Mouse (Mus musculus): Measurements from ENCODE around the gene Sdf2l1. TPM values are rescaled to one million over a fixed set of nuclear protein-coding genes. Genes with fewer than 3 reads are reported as not detected.

Sdf2l1 gene
- 34.7 TPM for polyA plus RNA-seq (2017; shearing (Covaris generic))

DNA sequence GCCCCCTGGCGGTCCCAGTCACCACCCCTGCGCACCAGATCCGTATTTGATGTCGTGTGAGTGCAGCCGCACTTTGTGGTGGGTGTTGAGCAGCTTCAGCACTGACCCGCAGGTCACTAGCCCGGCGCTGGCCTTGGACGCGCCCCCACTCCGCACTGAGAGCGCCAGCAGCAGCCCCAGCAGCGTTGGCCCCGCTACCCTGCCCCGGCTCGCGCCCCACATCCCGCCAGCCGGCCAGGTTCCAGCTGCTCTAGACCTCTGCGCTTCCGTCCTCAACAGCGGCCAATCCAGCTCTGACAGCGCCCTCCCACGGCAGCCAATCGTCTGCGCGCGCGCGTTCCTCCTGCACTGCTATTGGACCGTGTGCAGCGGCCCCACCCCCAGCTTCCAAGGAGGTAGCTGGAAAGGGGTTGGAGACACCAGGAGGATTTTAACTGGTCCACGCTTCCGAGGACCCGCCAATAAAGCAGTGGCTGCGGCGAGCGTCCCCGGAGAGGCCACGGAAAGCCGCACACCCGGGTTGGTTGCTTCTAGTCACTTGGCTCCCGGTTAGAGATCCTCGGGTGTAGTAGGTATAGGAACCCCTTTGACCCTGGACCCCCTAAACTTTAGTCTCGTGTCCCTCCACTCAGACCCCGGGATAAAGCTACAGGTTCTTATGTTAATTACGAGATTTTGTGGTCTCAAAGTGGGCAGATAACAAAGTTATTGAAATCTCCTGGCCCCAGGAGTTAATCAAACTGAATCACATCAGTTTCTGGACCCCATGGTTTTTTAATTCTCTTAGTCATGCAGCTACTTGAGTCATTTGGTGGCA is at the start of gene Sdf2l1:
TSS of gene Sdf2l1 (minus strand) at position 295 of the 817 bp plus-strand sequence.

DNA sequence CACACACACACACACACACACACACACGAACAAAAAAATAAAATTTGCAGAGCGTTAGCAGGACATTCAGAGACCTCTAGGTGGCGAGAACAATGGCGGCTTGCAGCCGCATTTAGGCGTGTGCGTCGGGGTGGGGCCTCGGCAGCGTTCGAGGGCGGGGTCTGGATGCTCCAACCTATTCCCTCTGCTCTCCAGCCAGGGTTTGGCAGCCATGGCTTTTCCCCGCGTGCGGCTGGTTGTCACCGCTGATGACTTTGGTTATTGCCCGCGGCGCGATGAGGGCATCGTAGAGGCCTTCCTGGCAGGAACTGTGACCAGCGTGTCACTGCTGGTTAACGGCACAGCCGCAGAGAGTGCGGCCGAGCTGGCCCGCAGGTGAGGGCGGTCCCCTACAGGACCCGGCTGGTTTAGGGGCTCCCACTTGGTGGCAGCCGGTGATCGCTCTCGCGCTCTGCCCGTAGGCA is 14.6 kb upstream of the Sdf2l1 start, which contains the start of gene Ccdc116:
TSS of gene Ccdc116 (minus strand) at position 458 of the 464 bp plus-strand sequence.

DNA sequence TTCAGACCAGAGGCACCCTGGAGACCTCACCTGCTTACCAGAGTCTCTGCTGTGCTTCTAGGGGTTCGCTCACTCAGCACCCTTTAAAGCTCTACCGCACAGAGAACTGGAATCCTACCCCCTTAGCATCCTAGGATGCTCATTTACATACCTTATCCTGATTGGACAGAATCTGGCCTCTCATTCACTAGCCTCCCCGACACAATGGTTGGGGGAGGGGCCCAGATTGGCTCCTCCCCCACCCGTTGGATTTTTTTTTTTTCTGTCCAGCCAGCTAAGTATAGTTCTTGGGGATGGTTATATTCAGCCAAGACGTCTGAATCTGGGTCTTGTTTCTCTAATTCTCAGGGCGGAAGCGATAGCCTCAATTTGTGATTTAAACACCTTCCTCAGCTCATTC is 12.2 kb upstream of the Sdf2l1 start, which contains the start of gene Ydjc:
TSS of gene Ydjc (plus strand) at position 283 of the 400 bp plus-strand sequence.

DNA sequence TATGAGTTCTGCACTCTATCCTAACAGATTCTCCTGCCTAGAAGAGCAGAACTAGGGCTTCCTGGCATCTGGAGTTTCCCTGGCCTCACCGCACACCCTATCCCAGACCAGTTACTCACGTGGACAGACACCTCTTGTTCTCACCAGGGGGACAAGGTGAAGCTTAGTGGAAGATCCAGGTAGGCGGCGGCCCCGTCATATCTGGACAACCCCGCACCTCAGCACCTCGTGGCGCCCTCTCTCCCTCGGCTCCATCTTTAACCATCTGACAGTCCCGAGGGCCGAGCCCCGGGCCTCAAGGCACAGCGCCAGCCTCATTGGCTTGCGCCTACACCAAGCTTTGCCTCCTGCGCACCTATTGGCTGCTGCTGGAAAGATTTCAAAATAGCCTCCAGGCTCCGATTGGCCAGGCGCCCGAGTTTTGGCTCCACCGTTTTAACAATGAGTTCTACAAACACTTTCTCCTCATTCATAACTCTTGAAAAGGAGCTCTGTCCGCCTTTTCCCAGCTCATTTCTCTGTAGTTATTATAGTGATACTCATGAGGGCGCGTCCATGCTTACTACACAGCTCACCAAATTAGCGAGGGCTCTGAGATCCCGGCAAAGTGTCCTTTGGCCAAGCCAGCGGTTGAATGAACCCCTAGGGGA is 7.2 kb downstream of the Sdf2l1 start, which contains the start of gene 2610318N02Rik:
TSS of gene 2610318N02Rik (minus strand) at position 297 of the 650 bp plus-strand sequence.

DNA sequence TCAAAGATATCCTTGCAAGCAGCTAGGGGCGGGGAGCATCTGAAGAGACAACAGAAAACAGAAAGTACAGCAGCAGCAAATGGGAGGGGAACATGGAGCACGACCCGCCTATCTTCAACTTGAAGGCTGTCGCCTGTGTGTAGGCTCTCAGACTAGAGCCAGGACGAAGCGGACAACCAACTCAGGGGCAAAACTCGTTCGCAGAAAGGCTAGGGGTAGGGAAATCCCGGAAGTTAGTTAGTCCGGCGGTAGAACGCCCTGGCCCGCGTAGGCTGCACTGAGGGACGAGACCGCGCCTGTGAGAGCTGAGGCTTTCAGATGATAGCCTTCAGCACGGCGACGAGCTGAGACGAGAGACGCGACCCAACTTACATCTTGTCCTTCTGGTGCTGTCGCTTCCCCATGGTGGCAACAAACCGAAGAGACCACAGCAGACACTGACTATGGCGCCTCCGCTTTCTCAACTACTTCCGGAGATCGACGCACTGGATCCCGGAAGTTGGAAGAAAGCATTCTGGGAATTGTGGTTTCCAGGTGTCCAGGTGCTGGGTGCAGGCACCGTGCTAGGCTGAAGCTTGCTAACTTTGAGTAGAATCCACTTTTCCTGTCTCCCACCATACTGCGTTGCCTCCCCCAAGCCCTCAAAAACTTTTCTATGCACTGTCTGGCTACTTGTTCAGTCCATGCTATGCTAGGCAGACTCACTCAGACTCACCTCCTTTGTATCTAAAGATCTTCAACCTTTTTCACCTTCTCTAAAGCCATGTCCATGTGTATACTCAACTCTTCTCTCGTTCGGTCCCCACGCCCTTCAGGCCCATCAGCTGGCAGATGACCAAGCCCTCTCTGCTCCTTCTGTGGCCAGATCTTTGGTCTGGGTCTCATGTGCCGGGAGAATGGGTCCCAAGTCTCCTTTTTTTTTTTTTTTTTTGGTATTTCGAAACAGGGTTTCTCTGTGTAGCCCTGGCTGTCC is 21.1 kb downstream of the Sdf2l1 start, which contains the start of gene Ppil2:
TSS of gene Ppil2 (minus strand) at position 487 of the 973 bp plus-strand sequence.

Other genes starting within 250 kb of the Sdf2l1 start
- 22.9 TPM for gene Ppm1f, start 235.9 kb downstream of the Sdf2l1 start, polyA plus RNA-seq (2017; shearing (Covaris generic))
- 194 TPM for gene Mapk1, start 149.0 kb downstream of the Sdf2l1 start, polyA plus RNA-seq (2017; shearing (Covaris generic))
- 3.6 TPM for gene Ypel1, start 62.7 kb downstream of the Sdf2l1 start, polyA plus RNA-seq (2017; shearing (Covaris generic))
- 247 TPM for gene Ppil2, start 21.1 kb downstream of the Sdf2l1 start, polyA plus RNA-seq (2017; shearing (Covaris generic))
- gene 2610318N02Rik, start 7.2 kb downstream of the Sdf2l1 start, polyA plus RNA-seq (2017; shearing (Covaris generic)) = 3.0 TPM
- gene Ydjc, start 12.2 kb upstream of the Sdf2l1 start, polyA plus RNA-seq (2017; shearing (Covaris generic)) = 19.4 TPM
- 2.0 TPM for gene Ccdc116, start 14.8 kb upstream of the Sdf2l1 start, polyA plus RNA-seq (2017; shearing (Covaris generic))
- gene Ube2l3, start 70.3 kb upstream of the Sdf2l1 start, polyA plus RNA-seq (2017; shearing (Covaris generic)) = 289 TPM
- not detected for gene Rimbp3, start 76.2 kb upstream of the Sdf2l1 start, polyA plus RNA-seq (2017; shearing (Covaris generic))
- gene Hic2, start 101.2 kb upstream of the Sdf2l1 start, polyA plus RNA-seq (2017; shearing (Covaris generic)) = 2.4 TPM
- 145 TPM for gene Tmem191c, start 143.7 kb upstream of the Sdf2l1 start, polyA plus RNA-seq (2017; shearing (Covaris generic))
- gene Serpind1, start 199.0 kb upstream of the Sdf2l1 start, polyA plus RNA-seq (2017; shearing (Covaris generic)) = 0.29 TPM

Data from CD4-positive, CD25-positive, alpha-beta regulatory T cell (primary cell).